Mouse (Mus musculus) CD4-positive, CD25-positive, alpha-beta regulatory T cell, adult 4 months (primary cell): ENCODE measurements around the gene Cdr2l. TPM values are rescaled to one million over a fixed set of nuclear protein-coding genes. Genes with fewer than 3 reads are reported as not detected.

Experiments used
- polyA plus RNA-seq, 2 experiments: library from polyadenylated mRNA; unstranded; fragments of 100-300 nt; shearing (Covaris generic); gene quantifications; one replicate each; pipeline ENCODE4 v1.2.1; 2017

Cdr2l gene
- polyA plus RNA-seq, 2 experiments from 2014 or later, result not detected

Other genes starting within 250 kb of the Cdr2l start
- 1 to 10 TPM in 1 of 2 experiments, under 1 TPM in 1; 0.51 to 1.0 TPM for gene Cd300lf, start 247.9 kb upstream of the Cdr2l start, polyA plus RNA-seq
- gene Slc9a3r1, start 218.6 kb upstream of the Cdr2l start, polyA plus RNA-seq, result 100 to 1,000 TPM; 162 to 222 TPM
- 10 to 100 TPM in 1 of 2 experiments, 1 to 10 TPM in 1; 8.1 to 14.2 TPM for gene Tmem104, start 194.4 kb upstream of the Cdr2l start, polyA plus RNA-seq
- 10 to 100 TPM; 12.1 to 18.1 TPM for gene Nat9, start 194.1 kb upstream of the Cdr2l start, polyA plus RNA-seq
- gene Grin2c, start 114.7 kb upstream of the Cdr2l start, polyA plus RNA-seq, result not detected
- 10 to 100 TPM; 21.6 to 26.8 TPM for gene Fdxr, start 104.9 kb upstream of the Cdr2l start, polyA plus RNA-seq
- 1 to 10 TPM; 1.1 to 1.6 TPM for gene Fads6, start 84.3 kb upstream of the Cdr2l start, polyA plus RNA-seq
- gene Otop2, start 74.8 kb upstream of the Cdr2l start, polyA plus RNA-seq, result not detected
- gene Ush1g, start 59.9 kb upstream of the Cdr2l start, polyA plus RNA-seq, result not detected
- not detected for gene Otop3, start 47.2 kb upstream of the Cdr2l start, polyA plus RNA-seq
- 1 to 10 TPM; 2.4 to 3.9 TPM for gene Hid1, start 14.2 kb upstream of the Cdr2l start, polyA plus RNA-seq
- 100 to 1,000 TPM; 177 to 185 TPM for gene Mrpl58, start 21.8 kb downstream of the Cdr2l start, polyA plus RNA-seq
- gene Atp5h, start 38.0 kb downstream of the Cdr2l start, polyA plus RNA-seq, result 100 to 1,000 TPM; 602 to 622 TPM
- gene Kctd2, start 38.2 kb downstream of the Cdr2l start, polyA plus RNA-seq, result 1 to 10 TPM; 8.3 to 9.1 TPM
- not detected for gene Trim80, start 58.6 kb downstream of the Cdr2l start, polyA plus RNA-seq
- 1 to 10 TPM; 3.5 to 6.5 TPM for gene Slc16a5, start 80.6 kb downstream of the Cdr2l start, polyA plus RNA-seq
- gene Armc7, start 93.8 kb downstream of the Cdr2l start, polyA plus RNA-seq, result 100 to 1,000 TPM in 1 of 2 experiments, 10 to 100 TPM in 1; 79.2 to 132 TPM
- gene Nt5c, start 109.9 kb downstream of the Cdr2l start, polyA plus RNA-seq, result 100 to 1,000 TPM; 296 to 304 TPM
- 100 to 1,000 TPM; 716 to 764 TPM for gene Jpt1, start 132.5 kb downstream of the Cdr2l start, polyA plus RNA-seq
- 100 to 1,000 TPM; 676 to 678 TPM for gene Sumo2, start 154.4 kb downstream of the Cdr2l start, polyA plus RNA-seq
- gene Nup85, start 182.5 kb downstream of the Cdr2l start, polyA plus RNA-seq, result 10 to 100 TPM; 64.4 to 82.5 TPM
- 10 to 100 TPM; 26.9 to 31.1 TPM for gene Mrps7, start 222.0 kb downstream of the Cdr2l start, polyA plus RNA-seq
- 10 to 100 TPM; 35.0 to 43.9 TPM for gene Gga3, start 222.1 kb downstream of the Cdr2l start, polyA plus RNA-seq
- 100 to 1,000 TPM; 208 to 251 TPM for gene Mif4gd, start 231.1 kb downstream of the Cdr2l start, polyA plus RNA-seq
- gene Slc25a19, start 246.4 kb downstream of the Cdr2l start, polyA plus RNA-seq, result 10 to 100 TPM; 93.6 to 98.8 TPM